Mouse (Mus musculus) Muller cell, postnatal 12 days (primary cell): ENCODE measurements around the gene Mrps27.
A peak's percentile ranks its signal among the peaks of the same experiment; 100 is the strongest.

ENCODE experiments used
- DNase-seq: peaks from one replicate; pipeline ENCODE4 v3.0.0-alpha.2; 2015; ENCODE audit errors: inconsistent ontology term

The Mrps27 gene

GRCm38 (mm10) chr13:99351596-99351995 is 7.0 kb downstream of the Mrps27 start:
- no peak for DNase-seq

- DNase-seq = peak; percentile 96
These were observed 8.3 kb downstream of the Mrps27 start for GRCm38 (mm10) chr13:99352758-99353489.

GRCm38 (mm10) chr13:99353490-99353851 is 8.9 kb downstream of the Mrps27 start:
- no peak for DNase-seq

GRCm38 (mm10) chr13:99355072-99355471 is 10.5 kb downstream of the Mrps27 start:
- DNase-seq = no peak

- no peak for DNase-seq
These were observed 11.3 kb downstream of the Mrps27 start for GRCm38 (mm10) chr13:99355861-99356260.

- no peak for DNase-seq
These were observed 12.1 kb downstream of the Mrps27 start for GRCm38 (mm10) chr13:99356428-99357265.

GRCm38 (mm10) chr13:99358921-99359320 is 14.3 kb downstream of the Mrps27 start:
- DNase-seq = no peak

GRCm38 (mm10) chr13:99363866-99364265 is 19.3 kb downstream of the Mrps27 start:
- DNase-seq = no peak

GRCm38 (mm10) chr13:99366422-99367175 is 22.0 kb downstream of the Mrps27 start:
- DNase-seq = no peak

- DNase-seq = no peak
These were observed 23.1 kb downstream of the Mrps27 start for GRCm38 (mm10) chr13:99367554-99368174.

- no peak for DNase-seq
These were observed 24.5 kb downstream of the Mrps27 start for GRCm38 (mm10) chr13:99369103-99369502.

- no peak for DNase-seq
These were observed 26.7 kb downstream of the Mrps27 start for GRCm38 (mm10) chr13:99371285-99371684.

- DNase-seq = no peak
These were observed 29.1 kb downstream of the Mrps27 start for GRCm38 (mm10) chr13:99373684-99374083.

GRCm38 (mm10) chr13:99374191-99374590 is 29.6 kb downstream of the Mrps27 start:
- DNase-seq = no peak

GRCm38 (mm10) chr13:99375550-99375949 is 31.0 kb downstream of the Mrps27 start:
- peak; percentile 33 for DNase-seq

- DNase-seq = no peak
These were observed 32.5 kb downstream of the Mrps27 start for GRCm38 (mm10) chr13:99377055-99377454.

- no peak for DNase-seq
These were observed 33.6 kb downstream of the Mrps27 start for GRCm38 (mm10) chr13:99378223-99378622.

- DNase-seq = no peak
These were observed 37.8 kb downstream of the Mrps27 start for GRCm38 (mm10) chr13:99382373-99382772.

GRCm38 (mm10) chr13:99384555-99385203 is 40.1 kb downstream of the Mrps27 start:
- DNase-seq = peak; percentile 79

GRCm38 (mm10) chr13:99385911-99386310 is 41.3 kb downstream of the Mrps27 start:
- DNase-seq = no peak

GRCm38 (mm10) chr13:99386341-99386740 is 41.8 kb downstream of the Mrps27 start:
- no peak for DNase-seq
